Mouse (Mus musculus) ES-Bruce4 (cell line): ENCODE data around the gene Chst12. TPM values are rescaled to one million over a fixed set of nuclear protein-coding genes. Genes with fewer than 3 reads are reported as not detected.
A peak's percentile ranks its signal among the peaks of the same experiment; 100 is the strongest.

Experiments used
- H3K27ac ChIP-seq: 2 replicates; pipeline ENCODE4 v1.5.1; 2012; ENCODE audit warnings: low read length, inconsistent platforms; ENCODE audit not compliant: insufficient read depth
- H3K27me3 ChIP-seq: 2 replicates; pipeline ENCODE4 v1.6.1; 2012; ENCODE audit warnings: mild to moderate bottlenecking, low read length, inconsistent platforms; ENCODE audit not compliant: control insufficient read depth, poor library complexity, insufficient read depth, severe bottlenecking
- H3K36me3 ChIP-seq: 2 replicates; pipeline ENCODE4 v1.6.1; 2012; ENCODE audit warnings: inconsistent platforms, mild to moderate bottlenecking, low read length, moderate library complexity; ENCODE audit not compliant: control insufficient read depth, poor library complexity, insufficient read depth, severe bottlenecking
- H3K4me1 ChIP-seq: one replicate; pipeline ENCODE4 v1.8.1; 2011; ENCODE audit warnings: low read length; ENCODE audit not compliant: control insufficient read depth, insufficient read depth
- H3K4me3 ChIP-seq: 2 replicates; pipeline ENCODE4 v1.5.1; 2011; ENCODE audit warnings: low read depth, mild to moderate bottlenecking, low read length
- H3K9ac ChIP-seq: 2 replicates; pipeline ENCODE4 v1.6.1; 2012; ENCODE audit warnings: low read depth, mild to moderate bottlenecking, inconsistent platforms; ENCODE audit not compliant: poor library complexity, severe bottlenecking
- H3K9me3 ChIP-seq: replicated peaks from 2 replicates; pipeline ENCODE4 v1.6.1; 2012; ENCODE audit warnings: mild to moderate bottlenecking, low read length, inconsistent platforms; ENCODE audit not compliant: control insufficient read depth, poor library complexity, insufficient read depth, severe bottlenecking
- CTCF ChIP-seq: IDR thresholded peaks from one replicate; pipeline ENCODE4 v1.8.1; 2011; ENCODE audit warnings: low read depth, low read length
- EP300 ChIP-seq: IDR thresholded peaks from 2 replicates; pipeline ENCODE4 v1.6.1; 2011; ENCODE audit warnings: low read depth, low read length; ENCODE audit not compliant: insufficient read depth
- POLR2A ChIP-seq: IDR thresholded peaks from one replicate; pipeline ENCODE4 v1.8.1; 2011; ENCODE audit warnings: low read length; ENCODE audit not compliant: insufficient read depth
- polyA plus RNA-seq: library from polyadenylated mRNA; stranded (reverse); fragments of >200 nt; gene quantifications from 2 replicates; pipeline ENCODE4 v1.2.4, GENCODE M21; 2011; ENCODE audit warnings: low read depth; ENCODE audit not compliant: missing spikeins, insufficient read depth, insufficient read length

The Chst12 gene
- polyA plus RNA-seq, 1 experiment, result 18.5 TPM

GRCm38 (mm10) chr5:140506096-140506794 lies 895 bp downstream of the Chst12 start:
- no peak overlapping the region for H3K27ac ChIP-seq
- H3K9me3 ChIP-seq, result no peaks in the 10 kb centered on the region
- no peaks in the 10 kb centered on the region for H3K27me3 ChIP-seq
- H3K36me3 ChIP-seq, result no peaks in the 10 kb centered on the region
- H3K4me1 ChIP-seq, result peaks cover 17% of the 10 kb centered on the region
- TF ChIP-seq POLR2A (no peak), CTCF (no peak), EP300 (no peak)
- H3K4me3 ChIP-seq, result peak overlapping the region; percentile 63
- peak overlapping the region; percentile 22 for H3K9ac ChIP-seq

DNA sequence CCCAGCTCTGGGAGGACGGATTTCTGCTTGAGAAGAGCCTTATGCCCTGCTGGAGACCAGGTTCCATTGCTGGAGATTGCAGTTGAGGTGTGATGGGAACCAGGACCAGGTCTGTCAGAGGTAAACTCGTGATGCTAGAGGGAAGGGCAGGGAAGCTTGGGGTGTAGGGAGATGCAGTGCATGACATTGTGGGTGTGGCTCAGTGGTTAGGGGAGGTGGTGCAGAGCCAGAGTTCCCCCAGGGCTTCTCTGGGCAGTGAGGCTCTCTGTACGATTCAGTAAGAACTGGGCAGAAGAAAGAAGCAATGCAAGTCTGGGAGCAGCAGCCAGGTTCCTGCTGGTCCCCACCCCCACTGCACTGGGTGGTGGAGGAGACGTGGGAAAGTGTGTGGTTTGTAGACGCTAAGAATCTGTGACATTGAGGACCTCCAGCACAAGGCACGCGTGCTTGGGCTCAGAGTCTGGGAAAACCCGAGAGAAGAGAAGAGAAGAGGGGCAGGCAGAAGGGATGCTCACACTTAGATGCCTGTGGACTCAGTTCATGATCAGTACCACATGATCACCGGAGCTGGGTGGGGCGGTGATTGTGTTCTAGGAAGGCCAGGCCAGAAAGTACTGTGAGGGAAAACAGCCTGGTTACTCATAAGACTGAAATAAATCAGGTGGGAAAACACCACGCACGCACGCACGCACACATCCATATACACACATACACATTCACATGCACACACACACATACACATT lies 2.3 kb downstream of the Chst12 start:
- H3K4me1 ChIP-seq, result peaks cover 15% of the 10 kb centered on the region
- no peaks in the 10 kb centered on the region for H3K27me3 ChIP-seq
- H3K27ac ChIP-seq, result no peak overlapping the region
- H3K9me3 ChIP-seq, result no peaks in the 10 kb centered on the region
- TF ChIP-seq CTCF (no peak), POLR2A (no peak), EP300 (no peak)
- H3K36me3 ChIP-seq, result no peaks in the 10 kb centered on the region
- no peak overlapping the region for H3K4me3 ChIP-seq
- no peak overlapping the region for H3K9ac ChIP-seq

DNA sequence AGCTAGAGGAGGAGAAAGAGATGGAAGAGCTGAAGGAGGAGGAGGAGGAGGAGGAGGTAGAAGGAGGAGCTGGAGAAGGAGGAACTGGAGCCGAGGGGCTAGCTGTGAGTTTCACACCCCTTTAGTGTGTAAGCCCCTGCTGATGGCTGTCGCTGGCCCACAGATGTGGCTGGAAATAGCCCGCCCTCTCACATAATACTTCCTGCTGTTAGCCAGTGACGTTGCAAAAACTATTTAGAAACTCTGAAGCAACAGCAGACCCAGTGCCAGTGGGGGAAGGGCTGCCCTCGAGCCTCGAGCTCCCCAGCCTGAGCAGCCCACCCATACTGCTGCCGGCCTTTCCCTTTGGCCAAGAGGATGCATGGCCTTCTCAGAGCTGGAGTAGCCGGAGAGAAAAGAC lies 3.3 kb downstream of the Chst12 start:
- H3K27ac ChIP-seq, result no peak overlapping the region
- no peak overlapping the region for H3K4me3 ChIP-seq
- TF ChIP-seq POLR2A (no peak), CTCF (no peak), EP300 (no peak)
- no peak overlapping the region for H3K9ac ChIP-seq
- peaks cover 15% of the 10 kb centered on the region for H3K4me1 ChIP-seq
- H3K9me3 ChIP-seq, result no peaks in the 10 kb centered on the region
- no peaks in the 10 kb centered on the region for H3K36me3 ChIP-seq
- no peaks in the 10 kb centered on the region for H3K27me3 ChIP-seq

DNA sequence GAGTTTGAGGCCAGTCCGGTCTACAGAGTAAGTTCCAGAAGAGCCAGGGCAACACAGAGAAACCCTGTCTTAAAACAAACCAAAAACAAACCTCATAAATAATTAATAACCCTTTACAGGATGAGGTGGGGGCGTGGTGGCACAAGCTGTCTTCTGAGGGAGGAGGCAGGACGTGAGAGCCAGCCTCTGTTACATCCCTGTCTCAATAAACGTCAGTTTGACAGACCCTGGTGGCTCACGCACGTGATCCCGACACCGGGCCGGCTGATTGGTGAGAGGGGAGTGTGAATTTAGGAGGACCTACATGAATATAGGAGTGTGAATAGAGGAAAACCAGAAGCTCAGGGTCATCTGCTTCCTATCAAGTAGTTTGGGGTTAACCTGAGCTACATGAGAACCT lies 3.9 kb downstream of the Chst12 start:
- no peaks in the 10 kb centered on the region for H3K9me3 ChIP-seq
- no peak overlapping the region for H3K27ac ChIP-seq
- no peak overlapping the region for H3K9ac ChIP-seq
- no peaks in the 10 kb centered on the region for H3K27me3 ChIP-seq
- H3K4me1 ChIP-seq, result peaks cover 18% of the 10 kb centered on the region
- no peaks in the 10 kb centered on the region for H3K36me3 ChIP-seq
- TF ChIP-seq POLR2A, result no peak
- TF ChIP-seq EP300, result no peak
- TF ChIP-seq CTCF, result no peak
- no peak overlapping the region for H3K4me3 ChIP-seq

GRCm38 (mm10) chr5:140510012-140511000 lies 5.0 kb downstream of the Chst12 start:
- Histone ChIP-seq H3K27ac (no peak overlapping the region), H3K27me3 (no peaks in the 10 kb centered on the region), H3K9me3 (no peaks in the 10 kb centered on the region), H3K4me3 (no peak overlapping the region), H3K4me1 (peaks cover 19% of the 10 kb centered on the region), H3K9ac (no peak overlapping the region), H3K36me3 (no peaks in the 10 kb centered on the region)
- TF ChIP-seq POLR2A (no peak), CTCF (no peak), EP300 (no peak)
